8 mouse cellular contexts compared by ENCODE assay signal in the genomic region with DNA sequence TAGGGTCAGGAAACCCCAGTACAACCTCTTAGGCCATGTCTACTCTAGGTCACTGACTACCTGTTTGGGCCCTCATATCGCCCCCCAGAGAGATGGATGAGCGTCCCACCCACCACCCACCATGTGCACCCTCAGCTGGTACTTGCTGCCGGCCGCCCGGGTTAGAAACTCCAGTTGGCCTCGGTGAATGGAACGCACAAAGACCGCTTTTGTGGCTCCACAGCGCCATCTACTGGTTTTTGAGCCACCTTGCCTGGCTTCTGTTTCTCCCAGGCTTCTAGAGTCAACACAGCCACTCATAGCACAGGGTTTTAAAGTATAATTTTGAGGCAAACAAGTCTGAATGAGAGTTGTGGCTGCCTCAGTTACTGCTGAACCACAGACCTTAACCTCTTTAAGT. TPM values are rescaled to one million over a fixed set of nuclear protein-coding genes. Genes with fewer than 3 reads are reported as not detected.
DNase-seq lines count a peak whose midpoint lies in the region; ATAC-seq and TF ChIP-seq lines count a peak whose summit lies in the region.

No protein-coding gene starts in this region.

- no peaks in the 10 kb centered on the region for H3K9me3 ChIP-seq in heart, embryonic 10.5 days
- peaks cover 3% of the 10 kb centered on the region; the same call in 1 of the 2 replicates for H3K9me3 ChIP-seq in heart, embryonic 12.5 days (replicated peaks)
- H3K9me3 ChIP-seq in forebrain, embryonic 16.5 days (ENCODE audit: control insufficient read depth, low read length) = no peaks in the 10 kb centered on the region
- H3K9me3 ChIP-seq in intestine, postnatal 0 days (ENCODE audit: control insufficient read depth) = no peaks in the 10 kb centered on the region
- H3K9me3 ChIP-seq in limb, embryonic 11.5 days (ENCODE audit: control insufficient read depth, low read length) = no peaks in the 10 kb centered on the region

- peaks cover 12% of the 10 kb centered on the region; the same call in 1 of the 2 replicates for H3K4me1 ChIP-seq in heart, embryonic 10.5 days
- H3K4me1 ChIP-seq in heart, embryonic 12.5 days (replicated peaks) = peaks cover 12% of the 10 kb centered on the region
- peaks cover 3% of the 10 kb centered on the region; the same call in 1 of the 2 replicates for H3K4me1 ChIP-seq in forebrain, embryonic 16.5 days (replicated peaks; ENCODE audit: control insufficient read depth, insufficient read depth, low read length)
- peaks cover 7% of the 10 kb centered on the region; the same call in 1 of the 2 replicates for H3K4me1 ChIP-seq in intestine, postnatal 0 days (replicated peaks; ENCODE audit: control insufficient read depth, insufficient read depth, low read length)
- no peaks in the 10 kb centered on the region for H3K4me1 ChIP-seq in limb, embryonic 11.5 days (ENCODE audit: control insufficient read depth, insufficient read depth, low read length)

- peak; percentile 81 for DNase-seq in heart, embryonic 10.5 days (ENCODE audit: low spot score)
- DNase-seq in brain, embryonic 14.5 days (ENCODE audit: low read depth) = peak; percentile 85
- peak; percentile 90 for DNase-seq in limb, embryonic 11.5 days (ENCODE audit: low spot score)
- DNase-seq in testis, postnatal 14 days (ENCODE audit: low spot score) = peak; percentile 77

- H3K4me2 ChIP-seq in heart, embryonic 12.5 days = no peak overlapping the region
- H3K4me2 ChIP-seq in forebrain, embryonic 16.5 days (ENCODE audit: low read length) = no peak overlapping the region
- no peak overlapping the region for H3K4me2 ChIP-seq in intestine, postnatal 0 days (replicated peaks; ENCODE audit: low read depth)
- no peak overlapping the region for H3K4me2 ChIP-seq in limb, embryonic 11.5 days (ENCODE audit: low read depth, severe bottlenecking)

- no peak overlapping the region for H3K4me3 ChIP-seq in heart, embryonic 10.5 days
- H3K4me3 ChIP-seq in heart, embryonic 12.5 days = no peak overlapping the region
- no peak overlapping the region for H3K4me3 ChIP-seq in forebrain, embryonic 16.5 days (replicated peaks; ENCODE audit: low read length)
- no peak overlapping the region for H3K4me3 ChIP-seq in intestine, postnatal 0 days (ENCODE audit: low read depth, low read length)
- no peak overlapping the region for H3K4me3 ChIP-seq in limb, embryonic 11.5 days (ENCODE audit: low read depth, low read length)

- peak; percentile 87 for TF ChIP-seq CTCF in brain, embryonic 14.5 days (IDR thresholded peaks at IDR 0.05; ENCODE audit: borderline replicate concordance, extremely low read depth, insufficient read depth, insufficient read length)
- peak; percentile 89 for TF ChIP-seq CTCF in intestine, postnatal 0 days (IDR thresholded peaks at IDR 0.05; ENCODE audit: low read depth)

- H3K9ac ChIP-seq in heart, embryonic 12.5 days = no peak overlapping the region
- no peak overlapping the region for H3K9ac ChIP-seq in forebrain, embryonic 16.5 days (replicated peaks; ENCODE audit: low read depth, low read length)
- no peak overlapping the region for H3K9ac ChIP-seq in intestine, postnatal 0 days (ENCODE audit: low read depth, low read length)
- no peak overlapping the region for H3K9ac ChIP-seq in limb, embryonic 11.5 days (ENCODE audit: low read length)

- TF ChIP-seq POLR2A in brain, embryonic 14.5 days (IDR thresholded peaks at IDR 0.05; ENCODE audit: borderline replicate concordance, extremely low read depth, insufficient read depth, insufficient read length, poor library complexity, severe bottlenecking) = no peak

- H3K36me3 ChIP-seq in heart, embryonic 10.5 days = no peaks in the 10 kb centered on the region
- H3K36me3 ChIP-seq in heart, embryonic 12.5 days = no peaks in the 10 kb centered on the region
- no peaks in the 10 kb centered on the region for H3K36me3 ChIP-seq in forebrain, embryonic 16.5 days (ENCODE audit: control insufficient read depth, insufficient read depth)
- no peaks in the 10 kb centered on the region for H3K36me3 ChIP-seq in intestine, postnatal 0 days (ENCODE audit: control insufficient read depth, insufficient read depth)
- no peaks in the 10 kb centered on the region for H3K36me3 ChIP-seq in limb, embryonic 11.5 days (ENCODE audit: control insufficient read depth, insufficient read depth, low read length)

- 3% methylated on average over 9 of the region's 9 CpGs for WGBS in heart, embryonic 10.5 days
- 4% methylated on average over 9 of the region's 9 CpGs for WGBS in heart, embryonic 12.5 days
- 1% methylated on average over 9 of the region's 9 CpGs for WGBS in forebrain, embryonic 16.5 days
- WGBS in intestine, postnatal 0 days = 1% methylated on average over 9 of the region's 9 CpGs
- 1% methylated on average over 9 of the region's 9 CpGs for WGBS in limb, embryonic 11.5 days

- ATAC-seq in heart, embryonic 12.5 days (ENCODE audit: insufficient number of reproducible peaks, low FRiP score) = no peak
- peak; percentile 31; the same call in 1 of the 2 replicates for ATAC-seq in forebrain, embryonic 16.5 days
- no peak for ATAC-seq in intestine, postnatal 0 days
- ATAC-seq in limb, embryonic 11.5 days (ENCODE audit: insufficient number of reproducible peaks, low FRiP score, low TSS enrichment, low read depth) = 0 out of 2 replicates have a peak, but pooled peaks have one; percentile 35
- ATAC-seq in neutrophil, adult 5-6 weeks (ENCODE audit: extremely low read depth, insufficient number of reproducible peaks, low FRiP score, poor library complexity, severe bottlenecking) = peak; percentile 37; the same call in 1 of the 2 replicates

- peaks cover 17% of the 10 kb centered on the region for H3K27me3 ChIP-seq in heart, embryonic 10.5 days (ENCODE audit: insufficient read depth, poor library complexity, severe bottlenecking)
- 0 out of 2 replicates have a peak, but pooled peaks cover 6% of the 10 kb centered on the region for H3K27me3 ChIP-seq in heart, embryonic 12.5 days (replicated peaks)
- 0 out of 2 replicates have a peak, but pooled peaks cover 2% of the 10 kb centered on the region for H3K27me3 ChIP-seq in forebrain, embryonic 16.5 days (replicated peaks; ENCODE audit: control insufficient read depth, insufficient read depth, low read length)
- no peaks in the 10 kb centered on the region for H3K27me3 ChIP-seq in intestine, postnatal 0 days (replicated peaks; ENCODE audit: control insufficient read depth, insufficient read depth, low read length)
- H3K27me3 ChIP-seq in limb, embryonic 11.5 days (ENCODE audit: control insufficient read depth, insufficient read depth, low read length) = no peaks in the 10 kb centered on the region

- H3K27ac ChIP-seq in heart, embryonic 10.5 days = no peak overlapping the region
- H3K27ac ChIP-seq in heart, embryonic 12.5 days (ENCODE audit: poor library complexity, severe bottlenecking) = no peak overlapping the region
- no peak overlapping the region for H3K27ac ChIP-seq in forebrain, embryonic 16.5 days (ENCODE audit: low read length)
- no peak overlapping the region for H3K27ac ChIP-seq in intestine, postnatal 0 days (ENCODE audit: low read depth, low read length)
- H3K27ac ChIP-seq in limb, embryonic 11.5 days (replicated peaks; ENCODE audit: low read depth, low read length) = no peak overlapping the region

RNA-seq across cellular contexts. Expression of a gene that starts 13.9 kb away (rescaled TPM):
- polyA plus RNA-seq in heart, embryonic 10.5 days (2016; fragmentation: Nextera tagmentation; extraction: Ambion mirVana) = not detected in 2 replicates
- not detected in 2 replicates for polyA plus RNA-seq in heart, embryonic 12.5 days (2016; fragmentation: Nextera tagmentation; extraction: Ambion mirVana)
- not detected in 2 replicates for polyA plus RNA-seq in brain, embryonic 14.5 days (2012; rRNA removed)
- polyA plus RNA-seq in forebrain, embryonic 16.5 days (2015; fragmentation: Nextera tagmentation; extraction: Ambion mirVana) = not detected in 2 replicates
- not detected in 2 replicates for polyA plus RNA-seq in intestine, postnatal 0 days (2015; fragmentation: Nextera tagmentation; extraction: Ambion mirVana)
- not detected in 2 replicates for polyA plus RNA-seq in limb, embryonic 11.5 days (2014; fragmentation: Nextera tagmentation; extraction: Ambion mirVana)
- not detected in 2 replicates for total RNA-seq in neutrophil, adult 5-6 weeks (2017)

Comparison
In these comparisons a context has a peak if more than half of its experiments do, and no peak if none do; other contexts are left out.
1. ATAC-seq: peak in forebrain, embryonic 16.5 days (single experiment), limb, embryonic 11.5 days (single experiment) and neutrophil, adult 5-6 weeks (single experiment); none in heart, embryonic 12.5 days (single experiment) and intestine, postnatal 0 days (single experiment).
2. Peak in every context shown above with its lines, with median percentiles within 50 percentile points of each other: DNase-seq.